Mouse (Mus musculus): ENCODE results near the gene C1qtnf5. TPM values are rescaled to one million over a fixed set of nuclear protein-coding genes. Genes with fewer than 3 reads are reported as not detected.

Gene C1qtnf5
- polyA plus RNA-seq, 1 experiment from 2014 or later = 0.40 TPM

DNA sequence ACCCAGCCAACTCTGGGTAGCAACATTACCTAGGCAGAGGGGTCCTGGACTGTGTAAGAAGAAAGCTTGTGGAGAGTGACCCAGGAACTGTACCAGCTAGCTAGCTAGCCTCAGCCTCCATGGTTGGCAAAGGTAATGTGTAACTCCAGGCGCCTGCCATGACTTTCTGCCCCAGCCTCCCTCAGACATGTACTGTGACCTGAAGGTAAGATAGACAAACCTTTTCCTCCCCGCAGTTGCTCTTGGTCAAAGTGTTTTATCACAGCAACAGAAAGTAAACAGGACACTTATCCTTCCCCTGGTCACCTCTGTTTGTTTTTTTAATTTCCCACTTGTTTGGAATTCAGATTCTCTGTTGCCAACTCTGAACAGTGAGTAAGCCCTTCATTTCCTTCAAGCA is 7.4 kb downstream of the C1qtnf5 start:
- ATAC-seq (ENCODE audit: insufficient number of reproducible peaks, low FRiP score, low TSS enrichment, low read depth) (no peak), DNase-seq (ENCODE audit: low spot score) (no peak)
- Histone ChIP-seq H3K4me1 (ENCODE audit: control insufficient read depth, insufficient read depth, low read length) (peaks cover 12% of the 10 kb centered on the region), H3K27me3 (ENCODE audit: control insufficient read depth, insufficient read depth, low read length) (no peaks in the 10 kb centered on the region), H3K36me3 (ENCODE audit: control insufficient read depth, insufficient read depth, low read length) (no peaks in the 10 kb centered on the region; the same call in 1 of the 2 replicates), H3K9me3 (ENCODE audit: control insufficient read depth, low read length) (no peaks in the 10 kb centered on the region), H3K4me2 (ENCODE audit: low read depth, severe bottlenecking) (no peak overlapping the region), H3K27ac (replicated peaks; ENCODE audit: low read depth, low read length) (no peak overlapping the region), H3K4me3 (ENCODE audit: low read depth, low read length) (no peak overlapping the region), H3K9ac (ENCODE audit: low read length) (no peak overlapping the region)
- 83% methylated on average over 2 of the region's 2 CpGs for WGBS

DNA sequence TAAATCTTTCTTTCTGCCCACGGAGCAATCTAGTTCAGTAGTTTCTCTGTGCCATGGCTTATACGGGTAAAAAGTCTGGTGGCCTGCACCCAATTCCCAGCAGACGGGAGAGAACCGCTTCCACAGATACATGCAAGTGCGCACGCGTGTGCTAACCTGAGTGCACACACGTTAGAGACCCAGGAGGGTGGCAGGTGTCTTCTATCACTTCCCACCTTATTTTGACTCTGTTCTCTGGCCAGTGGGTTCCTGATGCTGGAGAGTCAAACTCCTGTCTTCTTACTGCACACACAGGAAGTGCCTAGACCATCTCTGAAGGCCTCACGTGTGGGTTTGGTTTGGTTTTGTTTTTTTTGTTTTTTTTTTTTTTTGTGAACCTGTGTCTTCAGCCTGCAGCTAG is 8.6 kb downstream of the C1qtnf5 start:
- H3K4me2 ChIP-seq (ENCODE audit: low read depth, severe bottlenecking) = no peak overlapping the region
- ATAC-seq (ENCODE audit: insufficient number of reproducible peaks, low FRiP score, low TSS enrichment, low read depth) (no peak), DNase-seq (ENCODE audit: low spot score) (no peak)
- H3K9me3 ChIP-seq (ENCODE audit: control insufficient read depth, low read length) = no peaks in the 10 kb centered on the region
- H3K4me1 ChIP-seq (ENCODE audit: control insufficient read depth, insufficient read depth, low read length) = peaks cover under 1% of the 10 kb centered on the region
- no peaks in the 10 kb centered on the region for H3K36me3 ChIP-seq (ENCODE audit: control insufficient read depth, insufficient read depth, low read length)
- H3K27me3 ChIP-seq (ENCODE audit: control insufficient read depth, insufficient read depth, low read length) = no peaks in the 10 kb centered on the region
- H3K9ac ChIP-seq (ENCODE audit: low read length) = no peak overlapping the region
- no peak overlapping the region for H3K27ac ChIP-seq (replicated peaks; ENCODE audit: low read depth, low read length)
- H3K4me3 ChIP-seq (ENCODE audit: low read depth, low read length) = no peak overlapping the region
- 92% methylated on average over 9 of the region's 9 CpGs for WGBS

DNA sequence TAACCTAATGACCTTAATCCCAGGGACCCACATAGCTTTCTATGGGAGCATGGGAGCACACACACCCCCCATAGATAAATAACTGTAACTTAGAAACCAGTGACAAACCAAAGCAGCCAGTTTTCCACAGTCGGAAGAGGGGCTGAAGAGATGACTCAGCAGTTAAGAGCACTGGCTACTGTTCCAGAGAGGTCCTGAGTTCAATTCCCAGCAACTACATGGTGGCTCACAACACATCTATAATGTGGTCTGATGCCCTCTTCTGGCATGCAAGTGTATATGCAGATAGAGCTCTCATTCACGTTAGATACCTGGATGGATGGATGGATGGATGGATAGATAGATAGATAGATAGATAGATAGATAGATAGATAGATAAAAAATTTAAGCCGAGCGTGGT is 9.1 kb downstream of the C1qtnf5 start:
- DNase-seq (ENCODE audit: low spot score) = no peak
- H3K4me2 ChIP-seq (ENCODE audit: low read depth, severe bottlenecking) = no peak overlapping the region
- H3K4me1 ChIP-seq (ENCODE audit: control insufficient read depth, insufficient read depth, low read length) = no peaks in the 10 kb centered on the region
- no peaks in the 10 kb centered on the region for H3K36me3 ChIP-seq (ENCODE audit: control insufficient read depth, insufficient read depth, low read length)
- no peak overlapping the region for H3K9ac ChIP-seq (ENCODE audit: low read length)
- no peaks in the 10 kb centered on the region for H3K9me3 ChIP-seq (ENCODE audit: control insufficient read depth, low read length)
- 85% methylated on average over 4 of the region's 4 CpGs for WGBS
- no peak overlapping the region for H3K4me3 ChIP-seq (ENCODE audit: low read depth, low read length)
- ATAC-seq (ENCODE audit: insufficient number of reproducible peaks, low FRiP score, low TSS enrichment, low read depth) = no peak
- no peaks in the 10 kb centered on the region for H3K27me3 ChIP-seq (ENCODE audit: control insufficient read depth, insufficient read depth, low read length)
- no peak overlapping the region for H3K27ac ChIP-seq (replicated peaks; ENCODE audit: low read depth, low read length)

DNA sequence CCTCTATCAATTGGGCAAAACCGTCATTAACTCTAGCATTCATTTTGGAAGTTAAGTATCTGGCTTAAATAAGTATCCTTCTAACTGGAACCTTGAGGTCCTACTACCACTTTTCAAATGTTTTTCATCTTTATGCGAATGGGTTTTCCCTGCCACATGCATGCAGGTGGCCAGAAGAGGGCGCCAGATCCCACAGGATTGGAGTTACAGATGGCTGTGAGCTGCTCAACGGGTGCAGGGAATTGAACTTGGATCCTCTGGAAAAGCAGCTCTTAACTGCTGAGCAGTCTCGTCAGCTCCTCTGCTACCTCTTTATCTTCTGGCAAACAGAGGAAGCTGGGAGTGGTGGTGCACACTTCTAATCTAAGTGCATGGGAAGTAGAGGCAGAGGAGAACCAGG is 12.0 kb downstream of the C1qtnf5 start:
- ATAC-seq (ENCODE audit: insufficient number of reproducible peaks, low FRiP score, low TSS enrichment, low read depth) (no peak), DNase-seq (ENCODE audit: low spot score) (peak; percentile 63)
- WGBS = 49% methylated on average over 5 of the region's 5 CpGs

DNA sequence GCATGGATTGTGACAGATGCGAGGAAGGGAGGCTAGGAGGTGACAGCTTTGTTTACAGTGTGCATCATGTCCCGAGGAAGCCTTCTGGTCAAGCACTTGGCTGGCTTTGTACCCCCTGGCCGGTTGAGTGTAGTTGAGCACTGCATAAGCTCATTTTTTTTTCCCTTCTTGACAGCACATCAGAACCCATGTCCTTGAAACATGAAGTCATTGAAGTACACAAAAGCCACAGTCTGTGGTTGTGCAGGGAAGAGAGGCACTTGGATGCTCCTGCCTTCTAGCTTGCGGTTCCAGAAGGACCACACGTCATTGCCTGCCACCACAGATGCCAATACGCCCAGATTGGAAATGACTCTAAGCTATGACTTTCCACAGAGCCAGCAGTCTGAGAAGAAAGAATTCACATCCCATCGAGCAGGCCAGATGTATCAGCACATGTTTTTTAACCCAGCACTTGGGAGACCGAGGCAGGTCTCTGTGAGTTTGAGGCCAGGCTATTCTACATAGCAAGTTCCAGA is 13.0 kb downstream of the C1qtnf5 start:
- DNase-seq (ENCODE audit: low spot score) (no peak), ATAC-seq (ENCODE audit: insufficient number of reproducible peaks, low FRiP score, low TSS enrichment, low read depth) (no peak)
- Histone ChIP-seq H3K4me3 (ENCODE audit: low read depth, low read length) (no peak overlapping the region), H3K4me2 (ENCODE audit: low read depth, severe bottlenecking) (no peak overlapping the region), H3K9ac (ENCODE audit: low read length) (no peak overlapping the region), H3K9me3 (ENCODE audit: control insufficient read depth, low read length) (no peaks in the 10 kb centered on the region), H3K4me1 (ENCODE audit: control insufficient read depth, insufficient read depth, low read length) (no peaks in the 10 kb centered on the region), H3K27me3 (ENCODE audit: control insufficient read depth, insufficient read depth, low read length) (no peaks in the 10 kb centered on the region), H3K27ac (replicated peaks; ENCODE audit: low read depth, low read length) (no peak overlapping the region), H3K36me3 (ENCODE audit: control insufficient read depth, insufficient read depth, low read length) (no peaks in the 10 kb centered on the region)
- WGBS = 73% methylated on average over 8 of the region's 8 CpGs

More for the DNA sequence above, 12.0 kb downstream of the C1qtnf5 start:
- no peak overlapping the region for H3K4me3 ChIP-seq (ENCODE audit: low read depth, low read length)
- no peaks in the 10 kb centered on the region for H3K4me1 ChIP-seq (ENCODE audit: control insufficient read depth, insufficient read depth, low read length)
- no peaks in the 10 kb centered on the region for H3K9me3 ChIP-seq (ENCODE audit: control insufficient read depth, low read length)
- no peaks in the 10 kb centered on the region for H3K27me3 ChIP-seq (ENCODE audit: control insufficient read depth, insufficient read depth, low read length)
- H3K27ac ChIP-seq (replicated peaks; ENCODE audit: low read depth, low read length) = no peak overlapping the region
- no peak overlapping the region for H3K9ac ChIP-seq (ENCODE audit: low read length)
- no peak overlapping the region for H3K4me2 ChIP-seq (ENCODE audit: low read depth, severe bottlenecking)
- H3K36me3 ChIP-seq (ENCODE audit: control insufficient read depth, insufficient read depth, low read length) = no peaks in the 10 kb centered on the region

DNA sequence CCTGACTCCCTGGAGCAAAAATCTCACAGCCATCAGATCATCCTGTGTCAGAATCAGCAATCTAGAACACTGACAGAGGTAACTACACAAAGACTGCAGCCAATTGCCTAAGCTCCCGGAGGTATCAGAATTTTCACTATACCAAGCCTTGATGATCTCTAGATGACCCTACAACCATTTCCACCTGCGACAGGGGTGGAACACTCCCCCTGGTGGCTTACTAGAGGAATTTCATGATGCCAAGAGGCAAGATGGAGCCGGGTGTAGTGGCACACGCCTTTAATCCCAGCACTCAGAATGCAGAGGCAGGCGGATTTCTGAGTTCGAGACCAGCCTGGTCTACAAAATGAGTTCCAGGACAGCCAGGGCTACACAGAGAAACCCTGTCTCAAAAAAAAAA is 17.3 kb downstream of the C1qtnf5 start:
- 80% methylated on average over 6 of the region's 6 CpGs for WGBS
- no peaks in the 10 kb centered on the region for H3K36me3 ChIP-seq (ENCODE audit: control insufficient read depth, insufficient read depth, low read length)
- peaks cover 5% of the 10 kb centered on the region for H3K4me1 ChIP-seq (ENCODE audit: control insufficient read depth, insufficient read depth, low read length)
- no peak overlapping the region for H3K9ac ChIP-seq (ENCODE audit: low read length)
- no peak overlapping the region for H3K4me2 ChIP-seq (ENCODE audit: low read depth, severe bottlenecking)
- H3K27me3 ChIP-seq (ENCODE audit: control insufficient read depth, insufficient read depth, low read length) = no peaks in the 10 kb centered on the region
- H3K9me3 ChIP-seq (ENCODE audit: control insufficient read depth, low read length) = no peaks in the 10 kb centered on the region
- ATAC-seq (ENCODE audit: insufficient number of reproducible peaks, low FRiP score, low TSS enrichment, low read depth) (no peak), DNase-seq (ENCODE audit: low spot score) (no peak)
- H3K4me3 ChIP-seq (ENCODE audit: low read depth, low read length) = no peak overlapping the region
- H3K27ac ChIP-seq (replicated peaks; ENCODE audit: low read depth, low read length) = no peak overlapping the region

DNA sequence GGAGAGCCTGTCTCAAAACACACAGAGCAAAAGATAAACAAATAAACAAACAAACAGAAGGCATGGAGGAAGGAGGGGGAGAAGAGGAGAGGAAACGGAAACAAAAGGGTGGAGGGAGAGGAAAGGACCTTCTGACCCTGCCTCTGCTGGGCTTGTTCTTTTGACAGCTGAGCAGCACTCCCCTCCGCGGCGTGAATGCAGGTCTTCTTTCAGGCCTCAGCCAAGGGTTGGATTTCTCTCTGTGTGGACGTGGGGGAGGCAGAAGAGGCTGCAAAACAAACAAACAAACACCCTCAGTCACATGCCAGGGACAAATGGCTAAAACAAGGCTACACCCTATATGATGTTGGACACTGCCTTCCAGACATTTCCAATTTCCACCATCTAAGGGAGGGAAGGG is 18.0 kb downstream of the C1qtnf5 start:
- ATAC-seq (ENCODE audit: insufficient number of reproducible peaks, low FRiP score, low TSS enrichment, low read depth) (no peak), DNase-seq (ENCODE audit: low spot score) (no peak)
- H3K4me3 ChIP-seq (ENCODE audit: low read depth, low read length) = no peak overlapping the region
- no peak overlapping the region for H3K27ac ChIP-seq (replicated peaks; ENCODE audit: low read depth, low read length)
- 60% methylated on average over 5 of the region's 5 CpGs for WGBS
- H3K4me2 ChIP-seq (ENCODE audit: low read depth, severe bottlenecking) = no peak overlapping the region
- H3K4me1 ChIP-seq (ENCODE audit: control insufficient read depth, insufficient read depth, low read length) = peaks cover 12% of the 10 kb centered on the region
- H3K9ac ChIP-seq (ENCODE audit: low read length) = no peak overlapping the region
- H3K9me3 ChIP-seq (ENCODE audit: control insufficient read depth, low read length) = no peaks in the 10 kb centered on the region
- no peaks in the 10 kb centered on the region for H3K36me3 ChIP-seq (ENCODE audit: control insufficient read depth, insufficient read depth, low read length)
- H3K27me3 ChIP-seq (ENCODE audit: control insufficient read depth, insufficient read depth, low read length) = no peaks in the 10 kb centered on the region

DNA sequence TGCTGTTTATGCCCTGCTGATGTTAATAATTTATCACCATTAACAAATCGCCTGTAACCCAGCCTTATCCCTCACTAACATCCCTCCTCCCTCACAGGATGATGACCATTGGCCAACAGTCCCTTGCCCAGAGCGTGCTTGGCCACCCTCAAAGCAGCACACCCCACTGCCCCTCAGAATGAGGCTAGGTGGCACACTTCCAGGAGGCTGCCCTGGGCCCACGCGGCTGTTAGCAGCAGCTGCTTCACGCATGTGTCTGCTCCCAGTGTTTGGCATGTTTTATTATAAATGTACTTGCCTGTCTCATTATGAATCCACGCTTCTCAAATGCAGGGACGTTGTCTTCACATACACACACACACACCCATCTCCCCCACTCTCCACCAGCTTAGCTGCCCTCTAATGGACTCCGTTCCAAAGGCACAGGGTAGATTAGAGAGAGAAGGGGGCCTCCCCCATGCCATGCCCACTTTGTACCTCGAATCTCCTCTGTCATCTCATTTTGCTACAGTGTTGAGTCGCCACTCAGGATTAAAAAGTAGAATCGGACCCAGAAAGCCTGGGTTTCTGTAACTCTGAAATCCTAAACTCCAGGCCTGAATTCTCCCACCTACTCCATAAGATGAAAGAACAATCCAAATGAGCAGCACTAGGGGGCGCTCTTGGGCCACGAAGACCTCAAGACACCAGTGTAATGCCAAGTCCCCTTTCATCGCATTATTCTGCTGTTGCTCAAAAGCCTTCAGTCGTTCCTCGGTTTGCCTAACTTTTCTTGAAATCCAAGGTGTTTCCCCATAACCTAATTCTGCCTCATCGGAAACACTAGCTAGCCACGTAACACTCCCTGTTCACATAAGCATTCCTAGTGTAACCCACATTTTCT is 18.7 kb downstream of the C1qtnf5 start:
- Histone ChIP-seq H3K36me3 (ENCODE audit: control insufficient read depth, insufficient read depth, low read length) (no peaks in the 10 kb centered on the region), H3K9ac (ENCODE audit: low read length) (no peak overlapping the region), H3K9me3 (ENCODE audit: control insufficient read depth, low read length) (no peaks in the 10 kb centered on the region), H3K27me3 (ENCODE audit: control insufficient read depth, insufficient read depth, low read length) (no peaks in the 10 kb centered on the region), H3K27ac (replicated peaks; ENCODE audit: low read depth, low read length) (no peak overlapping the region), H3K4me1 (ENCODE audit: control insufficient read depth, insufficient read depth, low read length) (peaks cover 19% of the 10 kb centered on the region), H3K4me3 (ENCODE audit: low read depth, low read length) (no peak overlapping the region), H3K4me2 (ENCODE audit: low read depth, severe bottlenecking) (peak overlapping the region; percentile 25; the same call in 1 of the 2 replicates)
- DNase-seq (ENCODE audit: low spot score) (peak; percentile 93), ATAC-seq (ENCODE audit: insufficient number of reproducible peaks, low FRiP score, low TSS enrichment, low read depth) (no peak)
- 34% methylated on average over 18 of the region's 18 CpGs for whole genome bisulfite sequencing
